Mouse (Mus musculus): ENCODE measurements around the gene Gpr152. TPM values are rescaled to one million over a fixed set of nuclear protein-coding genes. Genes with fewer than 3 reads are reported as not detected.
A peak's percentile ranks its signal among the peaks of the same experiment; 100 is the strongest.

Gene Gpr152
- total RNA-seq, 2 experiments from 2014 or later: not detected

DNA sequence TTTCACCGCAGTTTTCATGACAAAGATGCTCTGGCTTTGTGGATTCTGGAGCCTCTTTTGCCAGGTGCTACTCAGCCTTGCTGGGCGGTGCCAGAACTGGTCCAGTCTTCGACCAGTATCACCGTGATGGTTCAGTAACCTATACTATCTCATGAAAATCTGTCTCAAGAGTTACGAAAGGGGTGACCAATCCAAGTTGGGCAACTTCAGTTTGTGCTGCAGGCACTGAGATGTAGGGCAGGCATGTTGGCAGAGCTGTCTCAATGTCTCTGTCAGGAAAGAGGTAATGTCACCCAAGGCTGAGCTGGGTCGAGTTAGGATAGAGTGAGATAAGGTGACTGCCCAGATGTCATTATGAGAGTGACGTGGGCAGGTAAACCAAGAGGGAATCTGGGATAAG lies 40.8 kb downstream of the Gpr152 start:
- no peak for TF ChIP-seq CTCF (IDR thresholded peaks at IDR 0.05)
- intact Hi-C loops (cut with DNase I): no loop called here
- no peak for DNase-seq
- no peak overlapping the region for H3K4me3 ChIP-seq
- H3K27ac ChIP-seq: peak overlapping the region; percentile 24; the same call in 1 of the 2 replicates

DNA sequence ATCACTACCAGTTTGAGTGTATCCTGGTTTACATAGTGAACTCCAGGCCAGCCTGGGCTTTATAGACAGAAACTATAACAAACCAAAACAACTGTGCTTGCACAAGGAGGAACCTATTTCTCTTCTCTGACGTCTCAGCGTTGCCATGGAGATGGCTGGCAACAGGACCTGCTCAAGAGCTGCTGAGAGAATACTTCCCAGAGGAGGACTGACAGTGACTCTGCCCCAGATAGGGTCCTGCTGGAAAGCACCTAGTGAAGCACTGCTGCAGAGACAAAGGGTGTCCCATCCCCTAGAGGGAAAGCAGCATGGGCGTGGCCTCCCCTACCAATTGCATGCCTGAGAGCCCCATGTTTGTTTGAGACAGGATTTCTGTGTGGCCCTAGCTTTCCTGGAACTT lies 42.3 kb downstream of the Gpr152 start:
- intact Hi-C loops (cut with DNase I): no loop called here
- TF ChIP-seq CTCF (IDR thresholded peaks at IDR 0.05): no peak
- Histone ChIP-seq H3K4me3 (no peak overlapping the region), H3K27ac (peak overlapping the region; percentile 35; the same call in 1 of the 2 replicates)
- peak; percentile 54 for DNase-seq

DNA sequence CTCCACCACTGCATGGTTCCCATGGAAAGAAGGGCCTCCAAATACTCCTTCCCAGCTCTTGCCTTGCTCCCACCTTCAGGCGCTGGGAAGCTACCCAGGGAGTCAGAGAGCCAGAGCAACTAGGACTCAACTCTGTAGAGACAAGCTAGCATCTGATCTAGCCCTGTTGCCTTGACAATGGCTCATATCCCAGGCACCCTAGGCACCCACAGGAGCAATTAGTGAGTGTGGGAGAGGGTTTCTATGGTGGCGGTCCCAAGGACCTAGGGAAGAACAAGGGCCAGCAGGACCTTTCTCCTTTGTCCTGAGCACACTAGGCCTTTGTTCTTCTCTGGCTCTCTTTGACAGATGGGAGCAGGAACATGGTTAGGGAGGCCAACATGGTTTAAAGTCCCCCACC lies 44.1 kb downstream of the Gpr152 start:
- no peak for TF ChIP-seq CTCF (IDR thresholded peaks at IDR 0.05)

DNA sequence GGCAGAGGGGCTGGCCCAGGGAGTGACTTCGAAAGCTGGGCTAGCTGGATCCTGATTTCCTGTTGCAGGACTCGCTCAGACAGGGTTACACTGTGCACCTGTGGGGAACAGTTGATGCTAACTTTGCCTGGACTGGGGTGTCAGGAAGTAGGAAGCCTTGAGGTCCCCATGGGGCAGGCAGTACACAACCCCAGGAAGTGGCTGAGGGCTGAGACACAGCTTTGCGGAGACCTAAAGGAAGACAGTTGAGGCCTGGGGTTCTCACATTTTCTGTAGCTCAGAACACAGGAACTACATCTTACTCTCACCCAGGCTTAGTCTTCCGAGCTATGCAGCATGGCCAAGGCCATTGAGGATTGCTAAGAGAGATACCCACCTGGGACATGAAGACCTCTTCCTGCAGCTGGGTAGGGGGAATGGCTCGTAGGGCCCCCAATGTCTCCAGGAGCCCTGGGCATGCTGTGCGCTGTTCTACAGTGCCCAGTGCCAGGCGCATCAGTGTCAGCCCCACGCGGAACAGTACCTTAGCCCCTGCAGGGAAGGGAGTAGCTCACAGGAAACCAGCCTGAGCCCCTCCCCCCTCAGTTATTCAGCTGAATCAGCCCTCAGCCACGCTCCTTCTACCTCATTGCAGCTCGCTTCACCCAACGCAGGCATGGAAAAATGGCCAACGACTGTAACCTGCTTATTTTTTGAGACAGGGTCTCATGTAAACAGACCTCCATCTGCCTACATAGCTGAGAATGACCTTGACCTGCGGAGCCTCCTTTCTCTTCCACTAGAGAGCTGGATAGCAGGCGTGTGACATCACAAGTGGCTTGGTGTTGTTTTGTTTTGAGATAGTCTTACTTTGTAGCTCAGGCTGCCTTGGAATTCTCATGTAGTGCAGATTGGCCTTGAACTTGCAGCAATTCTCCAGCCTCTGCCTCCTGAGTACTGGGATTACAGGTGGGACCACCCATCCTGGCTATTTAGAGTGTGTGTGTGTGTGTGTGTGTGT lies 45.7 kb downstream of the Gpr152 start:
- no peak overlapping the region for H3K4me3 ChIP-seq
- H3K27ac ChIP-seq: peak overlapping the region; percentile 28; the same call in 1 of the 2 replicates
- no peak for DNase-seq
- intact Hi-C loops (cut with DNase I): no loop called here
- TF ChIP-seq CTCF (IDR thresholded peaks at IDR 0.05): no peak

More for the DNA sequence above, 44.1 kb downstream of the Gpr152 start:
- no peak overlapping the region for H3K4me3 ChIP-seq
- intact Hi-C loops (cut with DNase I): no loop called here
- DNase-seq: no peak
- peak overlapping the region; percentile 28; the same call in 1 of the 2 replicates for H3K27ac ChIP-seq

GRCm38 (mm10) chr19:4187303-4187702 lies 47.7 kb downstream of the Gpr152 start:
- peak overlapping the region; percentile 45 for H3K4me3 ChIP-seq
- DNase-seq: peak; percentile 69
- no peak for TF ChIP-seq CTCF (IDR thresholded peaks at IDR 0.05)
- intact Hi-C loops (cut with DNase I): no loop called here
- H3K27ac ChIP-seq: peak overlapping the region; percentile 81

- Histone ChIP-seq H3K4me3 (no peak overlapping the region), H3K27ac (peak overlapping the region; percentile 81)
- TF ChIP-seq CTCF (IDR thresholded peaks at IDR 0.05): no peak
- no peak for DNase-seq
- intact Hi-C loops (cut with DNase I): no loop called here
These were observed 49.5 kb downstream of the Gpr152 start for GRCm38 (mm10) chr19:4189051-4189620.

GRCm38 (mm10) chr19:4190831-4191334 lies 51.3 kb downstream of the Gpr152 start, which contains the start of gene Tbc1d10c:
Tbc1d10c (minus strand) TSS chr19:4191284.
- Histone ChIP-seq H3K27ac (peak within 1 kb of the TSS; percentile 98), H3K4me3 (peak within 1 kb of the TSS; percentile 94)
- TF ChIP-seq CTCF (IDR thresholded peaks at IDR 0.05): no peak
- no peak for DNase-seq
- intact Hi-C loops (cut with DNase I): loop anchor here (1.0 to 5.0 kb wide), 2 partner anchors 21 to 64 kb away; partner anchors contain the start of gene Aip

DNA sequence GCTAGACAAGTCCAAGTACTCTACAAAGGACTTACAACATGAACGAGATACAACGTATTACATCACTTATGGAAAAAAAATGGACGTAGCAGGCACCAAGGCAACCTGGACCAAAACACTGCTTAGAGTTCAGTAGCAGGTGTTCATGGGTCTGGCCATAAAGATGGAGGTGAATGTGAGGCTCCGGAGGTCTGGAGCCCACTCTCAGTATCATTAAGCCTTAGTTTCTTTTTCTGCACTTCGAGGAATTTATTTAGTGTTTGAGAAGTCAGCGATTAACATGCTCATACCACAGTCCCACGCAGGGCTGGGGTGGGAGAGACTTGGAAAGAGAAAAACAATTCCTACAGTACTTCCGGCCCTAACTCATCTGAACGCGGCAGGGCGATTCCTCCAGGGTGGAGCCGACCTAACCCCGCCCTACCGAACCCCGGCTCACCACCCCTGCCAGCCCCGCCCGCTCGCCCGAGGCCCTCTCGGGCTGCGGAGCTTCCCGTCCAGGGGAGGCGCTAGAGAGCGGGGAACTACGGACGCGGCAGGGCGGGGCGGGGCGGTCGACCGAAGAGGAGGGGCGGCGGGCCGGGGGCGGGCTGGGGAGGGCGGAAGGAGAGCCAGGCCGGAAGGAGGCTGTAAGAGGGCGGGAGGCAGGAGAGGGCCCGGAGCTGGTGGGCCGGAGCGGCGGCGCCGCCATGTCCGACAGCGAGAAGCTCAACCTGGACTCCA lies 52.1 kb downstream of the Gpr152 start, which contains the start of gene Ppp1ca:
TSS of gene Ppp1ca (plus strand) at position 538 of the 723 bp plus-strand sequence.
- intact Hi-C loops (cut with DNase I): loop anchor here (1.0 to 5.0 kb wide), 2 partner anchors 21 to 64 kb away; partner anchors contain the start of gene Aip
- peak; percentile 99 for DNase-seq

GRCm38 (mm10) chr19:4192251-4192985 lies 52.8 kb downstream of the Gpr152 start:
- no peak for TF ChIP-seq CTCF (IDR thresholded peaks at IDR 0.05)
- intact Hi-C loops (cut with DNase I): loop anchor here (5.0 kb wide), 1 partner anchor 65 kb away; the partner anchor contains the start of gene Aip
- DNase-seq: no peak
- Histone ChIP-seq H3K4me3 (peak overlapping the region; percentile 94), H3K27ac (peak overlapping the region; percentile 98)

More for the DNA sequence above, 52.1 kb downstream of the Gpr152 start, which contains the start of gene Ppp1ca:
- peak; percentile 79 for TF ChIP-seq CTCF (IDR thresholded peaks at IDR 0.05)
- Histone ChIP-seq H3K4me3 (peak within 1 kb of the TSS; percentile 94), H3K27ac (peak within 1 kb of the TSS; percentile 98)

GRCm38 (mm10) chr19:4193129-4193528 lies 53.5 kb downstream of the Gpr152 start:
- intact Hi-C loops (cut with DNase I): loop anchor here (5.0 kb wide), 1 partner anchor 66 kb away; the partner anchor contains the start of gene Aip
- no peak for TF ChIP-seq CTCF (IDR thresholded peaks at IDR 0.05)
- no peak for DNase-seq
- peak overlapping the region; percentile 98; the same call in 1 of the 2 replicates for H3K27ac ChIP-seq
- H3K4me3 ChIP-seq: peak overlapping the region; percentile 94

Measured in gastrocnemius, adult 2 months (tissue).